Mouse (Mus musculus): ENCODE data around the gene Pld3.
A peak's percentile ranks its signal among the peaks of the same experiment; 100 is the strongest.

DNA sequence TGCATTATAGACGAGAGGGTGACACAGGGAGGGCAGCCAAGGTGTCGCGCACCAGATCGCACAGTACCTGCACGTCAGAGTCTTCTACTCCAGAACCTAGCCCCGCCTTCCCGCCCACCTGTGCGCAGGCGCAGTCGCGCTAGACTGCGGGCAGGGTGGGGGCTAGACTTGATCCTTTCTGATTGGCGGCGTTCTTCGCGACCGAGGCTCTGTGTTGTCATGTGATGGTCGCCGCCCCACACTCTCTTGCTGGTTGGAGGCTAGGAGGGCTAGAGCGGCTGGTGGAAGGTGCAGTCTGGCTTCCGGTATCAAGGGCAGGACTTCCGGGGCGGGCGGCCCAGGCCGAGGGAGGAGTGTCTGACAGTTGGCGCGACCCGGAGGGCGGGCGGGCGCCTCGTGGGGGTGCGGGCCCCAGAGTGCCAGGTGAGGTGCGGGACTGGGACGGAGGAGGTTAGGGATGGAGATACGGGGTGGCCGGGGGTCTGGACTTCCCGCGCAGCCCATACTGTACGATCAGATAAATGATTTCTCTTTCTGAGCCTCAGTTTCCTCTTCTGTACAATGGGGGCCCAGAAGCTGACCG is at the start of gene Pld3, which contains the start of gene 2310022A10Rik:
- TF ChIP-seq GATA1 (IDR thresholded peaks at IDR 0.05; ENCODE audit: low read depth, low read length) = no peak
- TF ChIP-seq EP300 (IDR thresholded peaks at IDR 0.05; ENCODE audit: low read depth in 1 of 2, low read length in 2 of 2) = peak in 1 of 2 experiments; percentile 22; a peak in 1 of 4 replicates
- TF ChIP-seq MXI1 (IDR thresholded peaks at IDR 0.05; ENCODE audit: low read depth, low read length) = peak; percentile 69
- TF ChIP-seq ELF1 (IDR thresholded peaks at IDR 0.05; ENCODE audit: low read depth, low read length) = peak; percentile 85
